Mouse (Mus musculus) spleen, adult 2 months (tissue): ENCODE data around the gene Tmem171.

Source experiments
- CTCF ChIP-seq: fragments of 200-500 bp; IDR thresholded peaks from 2 replicates; pipeline ENCODE4 v1.5.1; 2011; ENCODE audit warnings: mild to moderate bottlenecking, inconsistent platforms; ENCODE audit not compliant: insufficient read depth, insufficient read length, insufficient replicate concordance; ENCODE audit errors: extremely low read depth
- POLR2A ChIP-seq: fragments of 200-500 bp; IDR thresholded peaks from 2 replicates; pipeline ENCODE4 v1.6.1; 2011; ENCODE audit warnings: low read depth, low read length, inconsistent platforms

DNA sequence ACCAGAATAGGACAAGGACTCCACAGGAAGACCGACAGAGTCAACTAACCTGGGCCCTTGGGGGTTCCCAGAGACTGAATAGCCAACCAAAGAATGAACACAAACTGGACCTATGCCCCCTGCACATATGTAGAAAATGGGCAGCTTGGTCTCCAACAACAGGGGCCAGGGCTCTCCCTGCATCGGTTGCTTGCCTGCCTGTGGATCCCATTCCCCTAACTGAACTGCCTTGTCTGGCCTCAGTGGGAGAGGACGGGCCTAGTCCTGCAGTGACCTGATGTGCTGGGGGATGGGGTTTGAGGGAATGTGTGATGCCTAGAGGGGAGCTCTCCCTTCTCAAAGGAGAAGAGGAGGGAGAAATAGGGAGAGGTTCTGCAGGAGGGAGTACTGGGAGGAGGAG is 25.3 kb downstream of the Tmem171 start:
- TF ChIP-seq POLR2A (no peak), CTCF (no peak)
